Mouse (Mus musculus) macrophage (primary cell): ENCODE measurements around the gene Supt5. TPM values are rescaled to one million over a fixed set of nuclear protein-coding genes. Genes with fewer than 3 reads are reported as not detected.

Source experiments
- H3K27ac ChIP-seq: fragments of 350-480 bp; formaldehyde crosslinking; 2 replicates; pipeline ENCODE4 v1.9.0; 2021
- H3K36me3 ChIP-seq: fragments of 350-480 bp; formaldehyde crosslinking; 2 replicates; pipeline ENCODE4 v1.9.0; 2021; ENCODE audit errors: inconsistent target
- H3K4me3 ChIP-seq: fragments of 350-480 bp; formaldehyde crosslinking; 2 replicates; pipeline ENCODE4 v1.9.0; 2021; ENCODE audit errors: inconsistent target
- H3K79me2 ChIP-seq: fragments of 350-480 bp; formaldehyde crosslinking; 2 replicates; pipeline ENCODE4 v1.9.0; 2021; ENCODE audit errors: inconsistent target
- WGBS: methylation state at CpG from one replicate; pipeline ENCODE4 v1.1.7; 2026; ENCODE audit warnings: inconsistent platforms; ENCODE audit not compliant: missing documents; 5-methylcytosine and 5-hydroxymethylcytosine counted together
- polyA plus RNA-seq: library from polyadenylated mRNA; stranded (reverse); fragments of 250-400 nt; gene quantifications from 3 replicates; pipeline ENCODE4 v1.2.4, GENCODE M21; 2018; ENCODE audit warnings: inconsistent platforms

The Supt5 gene
- polyA plus RNA-seq, 1 experiment from 2014 or later: 112 TPM

- H3K4me3 ChIP-seq: no peak overlapping the region
- no peaks in the 10 kb centered on the region for H3K36me3 ChIP-seq
- no peaks in the 10 kb centered on the region for H3K79me2 ChIP-seq
- 93% methylated on average over 14 of the region's 14 CpGs for WGBS
- no peak overlapping the region for H3K27ac ChIP-seq
Observed at GRCm38 (mm10) chr7:28370051-28370450, 31.5 kb upstream of the Supt5 start.

- H3K36me3 ChIP-seq: no peaks in the 10 kb centered on the region
- 97% methylated on average over 16 of the region's 16 CpGs for WGBS
Observed at GRCm38 (mm10) chr7:28368276-28368920, 29.9 kb upstream of the Supt5 start.

GRCm38 (mm10) chr7:28367663-28368275 is 29.2 kb upstream of the Supt5 start:
- Histone ChIP-seq H3K79me2 (no peaks in the 10 kb centered on the region), H3K27ac (no peak overlapping the region), H3K36me3 (no peaks in the 10 kb centered on the region), H3K4me3 (no peak overlapping the region)
- 91% methylated on average over 12 of the region's 16 CpGs for WGBS

More at GRCm38 (mm10) chr7:28368276-28368920, 29.9 kb upstream of the Supt5 start:
- H3K4me3 ChIP-seq: no peak overlapping the region
- no peak overlapping the region for H3K27ac ChIP-seq
- no peaks in the 10 kb centered on the region for H3K79me2 ChIP-seq

- no peak overlapping the region for H3K4me3 ChIP-seq
- H3K27ac ChIP-seq: no peak overlapping the region
- H3K36me3 ChIP-seq: 0 out of 2 replicates have a peak, but pooled peaks cover 4% of the 10 kb centered on the region
- H3K79me2 ChIP-seq: no peaks in the 10 kb centered on the region
- 91% methylated on average over 14 of the region's 16 CpGs for WGBS
Observed at GRCm38 (mm10) chr7:28362441-28363060, 24.0 kb upstream of the Supt5 start.

GRCm38 (mm10) chr7:28361647-28362341 is 23.2 kb upstream of the Supt5 start:
- H3K36me3 ChIP-seq: 0 out of 2 replicates have a peak, but pooled peaks cover 4% of the 10 kb centered on the region
- H3K27ac ChIP-seq: no peak overlapping the region
- no peak overlapping the region for H3K4me3 ChIP-seq
- no peaks in the 10 kb centered on the region for H3K79me2 ChIP-seq
- WGBS: 94% methylated on average over 18 of the region's 20 CpGs

- WGBS: 94% methylated on average over 6 of the region's 6 CpGs
- 0 out of 2 replicates have a peak, but pooled peaks cover 4% of the 10 kb centered on the region for H3K36me3 ChIP-seq
- H3K79me2 ChIP-seq: no peaks in the 10 kb centered on the region
- H3K27ac ChIP-seq: no peak overlapping the region
- no peak overlapping the region for H3K4me3 ChIP-seq
Observed at GRCm38 (mm10) chr7:28360291-28360690, 21.7 kb upstream of the Supt5 start.

- no peak overlapping the region for H3K27ac ChIP-seq
- 0 out of 2 replicates have a peak, but pooled peaks cover 4% of the 10 kb centered on the region for H3K36me3 ChIP-seq
- 92% methylated on average over 10 of the region's 10 CpGs for WGBS
- no peaks in the 10 kb centered on the region for H3K79me2 ChIP-seq
- no peak overlapping the region for H3K4me3 ChIP-seq
Observed at GRCm38 (mm10) chr7:28359854-28360253, 21.3 kb upstream of the Supt5 start.

GRCm38 (mm10) chr7:28358431-28358830 is 19.9 kb upstream of the Supt5 start:
- Histone ChIP-seq H3K27ac (no peak overlapping the region), H3K36me3 (peaks cover 16% of the 10 kb centered on the region; the same call in 1 of the 2 replicates), H3K4me3 (no peak overlapping the region), H3K79me2 (no peaks in the 10 kb centered on the region)
- WGBS: 85% methylated on average over 7 of the region's 7 CpGs

GRCm38 (mm10) chr7:28357984-28358383 is 19.4 kb upstream of the Supt5 start:
- no peak overlapping the region for H3K4me3 ChIP-seq
- H3K36me3 ChIP-seq: peaks cover 20% of the 10 kb centered on the region; the same call in 1 of the 2 replicates
- WGBS: 48% methylated on average over 5 of the region's 5 CpGs
- no peak overlapping the region for H3K27ac ChIP-seq
- H3K79me2 ChIP-seq: no peaks in the 10 kb centered on the region

- Histone ChIP-seq H3K27ac (no peak overlapping the region), H3K36me3 (peaks cover 23% of the 10 kb centered on the region; the same call in 1 of the 2 replicates), H3K79me2 (peaks cover 4% of the 10 kb centered on the region), H3K4me3 (no peak overlapping the region)
- 70% methylated on average over 5 of the region's 5 CpGs for WGBS
Observed at GRCm38 (mm10) chr7:28356981-28357380, 18.4 kb upstream of the Supt5 start.

- H3K4me3 ChIP-seq: no peak overlapping the region
- H3K79me2 ChIP-seq: peaks cover 18% of the 10 kb centered on the region
- peaks cover 22% of the 10 kb centered on the region; the same call in 1 of the 2 replicates for H3K36me3 ChIP-seq
- WGBS: 69% methylated on average over 2 of the region's 3 CpGs
- no peak overlapping the region for H3K27ac ChIP-seq
Observed at GRCm38 (mm10) chr7:28355221-28355620, 16.7 kb upstream of the Supt5 start.

- peaks cover 18% of the 10 kb centered on the region for H3K79me2 ChIP-seq
- no peak overlapping the region for H3K27ac ChIP-seq
- no peak overlapping the region for H3K4me3 ChIP-seq
- H3K36me3 ChIP-seq: peaks cover 22% of the 10 kb centered on the region; the same call in 1 of the 2 replicates
- 91% methylated on average over 2 of the region's 3 CpGs for WGBS
Observed at GRCm38 (mm10) chr7:28354596-28354995, 16.1 kb upstream of the Supt5 start.

GRCm38 (mm10) chr7:28354113-28354581 is 15.6 kb upstream of the Supt5 start:
- 97% methylated on average over 3 of the region's 3 CpGs for WGBS
- Histone ChIP-seq H3K36me3 (peaks cover 22% of the 10 kb centered on the region; the same call in 1 of the 2 replicates), H3K27ac (no peak overlapping the region), H3K79me2 (peaks cover 18% of the 10 kb centered on the region), H3K4me3 (no peak overlapping the region)

GRCm38 (mm10) chr7:28353267-28353666 is 14.7 kb upstream of the Supt5 start:
- H3K27ac ChIP-seq: no peak overlapping the region
- WGBS: 100% methylated on average over 2 of the region's 2 CpGs
- H3K36me3 ChIP-seq: peaks cover 22% of the 10 kb centered on the region; the same call in 1 of the 2 replicates
- H3K79me2 ChIP-seq: peaks cover 18% of the 10 kb centered on the region
- H3K4me3 ChIP-seq: no peak overlapping the region
